Mouse (Mus musculus) brain, embryonic 14.5 days (tissue): ENCODE measurements around the gene Twist2.

Source experiments
- CTCF ChIP-seq: fragments of 200-500 bp; IDR thresholded peaks from 2 replicates; pipeline ENCODE4 v1.5.1; 2012; ENCODE audit warnings: inconsistent platforms, mild to moderate bottlenecking, moderate library complexity, borderline replicate concordance; ENCODE audit not compliant: insufficient read depth, insufficient read length; ENCODE audit errors: extremely low read depth
- POLR2A ChIP-seq: fragments of 200-500 bp; IDR thresholded peaks from 2 replicates; pipeline ENCODE4 v1.6.1; 2012; ENCODE audit warnings: mild to moderate bottlenecking, inconsistent platforms, borderline replicate concordance; ENCODE audit not compliant: poor library complexity, insufficient read depth, insufficient read length, severe bottlenecking; ENCODE audit errors: extremely low read depth

DNA sequence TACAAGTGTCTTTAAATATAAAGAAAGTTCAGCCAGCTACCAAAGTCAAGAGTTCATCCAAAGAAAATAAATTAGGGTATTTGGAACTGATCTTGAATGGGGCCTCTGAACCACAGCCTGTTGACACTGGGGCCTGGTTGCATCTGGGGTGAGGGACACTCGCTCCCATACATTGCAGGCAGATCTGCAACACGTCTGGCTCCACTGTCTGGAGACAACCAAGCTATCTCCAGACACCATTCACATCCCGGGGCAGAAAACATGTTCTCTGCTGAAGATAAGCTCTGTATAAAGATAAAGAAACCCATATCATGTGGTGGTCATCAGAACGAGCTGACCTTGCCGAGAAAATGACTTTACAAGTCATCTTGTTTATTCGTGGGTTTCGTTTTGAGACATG lies 60.2 kb downstream of the Twist2 start:
- TF ChIP-seq CTCF (no peak), POLR2A (no peak)
